Mouse (Mus musculus): ENCODE results near the gene Ubxn6. TPM values are rescaled to one million over a fixed set of nuclear protein-coding genes. Genes with fewer than 3 reads are reported as not detected.

Gene Ubxn6
- polyA plus RNA-seq, 1 experiment from 2014 or later: 38.8 TPM

DNA sequence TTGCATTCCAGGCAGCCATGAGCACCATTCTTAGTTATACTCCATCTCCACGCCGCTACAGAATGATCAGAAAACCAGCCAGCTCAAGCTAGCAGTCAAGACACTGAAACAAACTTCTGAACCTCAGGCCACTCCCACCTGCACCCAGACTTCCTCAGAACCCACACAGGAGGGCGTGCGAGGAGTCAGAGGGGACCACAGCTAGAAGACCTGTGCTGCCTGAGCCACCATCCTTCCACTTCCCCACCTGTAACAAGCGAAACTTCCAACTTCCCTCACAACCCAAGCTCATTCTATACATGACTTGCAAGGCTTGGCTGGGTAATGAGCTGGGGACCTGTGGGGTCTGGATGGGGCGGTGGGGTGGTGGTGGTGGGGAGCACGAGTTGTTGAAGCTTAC lies 42.0 kb downstream of the Ubxn6 start:
- Histone ChIP-seq H3K27ac (ENCODE audit: low read length) (no peak overlapping the region), H3K9ac (ENCODE audit: low read length) (0 out of 2 replicates have a peak overlapping the region, but pooled peaks have one; percentile 6), H3K27me3 (ENCODE audit: control insufficient read depth, insufficient read depth, low read depth, low read length) (no peaks in the 10 kb centered on the region), H3K9me3 (ENCODE audit: control insufficient read depth, low read length) (no peaks in the 10 kb centered on the region), H3K36me3 (ENCODE audit: control insufficient read depth, insufficient read depth, low read length) (peaks cover 2% of the 10 kb centered on the region; the same call in 1 of the 2 replicates), H3K4me3 (ENCODE audit: low read length) (no peak overlapping the region), H3K4me1 (replicated peaks; ENCODE audit: control insufficient read depth, insufficient read depth, low read length) (peaks cover 23% of the 10 kb centered on the region), H3K4me2 (ENCODE audit: low read depth, low read length) (no peak overlapping the region)
- ATAC-seq (ENCODE audit: low read depth): no peak
- WGBS: 61% methylated on average over 7 of the region's 7 CpGs

DNA sequence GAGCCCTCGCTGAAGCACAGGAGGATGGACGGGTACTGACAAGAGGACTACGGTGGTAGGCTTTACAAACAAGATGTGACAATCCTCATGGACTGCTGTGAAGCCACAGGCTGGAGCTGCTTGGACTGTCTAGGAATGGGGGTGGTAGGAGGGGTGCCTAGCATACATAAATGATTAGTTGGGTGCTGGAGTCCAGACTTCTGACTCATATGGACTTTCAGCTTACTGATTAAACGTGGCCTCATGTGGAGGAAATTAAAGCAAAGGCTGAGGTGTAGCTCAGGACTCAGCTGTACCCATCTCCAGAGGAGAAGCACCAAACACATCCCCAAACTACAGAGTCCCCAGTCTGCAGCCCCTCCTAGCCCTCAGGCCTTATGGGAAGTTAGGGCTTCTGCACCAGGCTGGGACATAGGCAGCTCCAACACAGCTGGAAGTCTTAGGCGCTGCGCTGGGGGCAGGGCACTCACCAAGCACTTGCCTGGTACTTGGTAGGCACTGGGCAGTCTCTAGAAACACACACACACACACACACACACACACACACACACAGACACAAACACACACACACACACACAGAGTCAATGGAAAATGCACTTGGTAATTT lies 42.6 kb downstream of the Ubxn6 start:
- Histone ChIP-seq H3K27ac (ENCODE audit: low read length) (no peak overlapping the region), H3K36me3 (ENCODE audit: control insufficient read depth, insufficient read depth, low read length) (peaks cover 2% of the 10 kb centered on the region; the same call in 1 of the 2 replicates), H3K9me3 (ENCODE audit: control insufficient read depth, low read length) (no peaks in the 10 kb centered on the region), H3K4me1 (replicated peaks; ENCODE audit: control insufficient read depth, insufficient read depth, low read length) (peaks cover 23% of the 10 kb centered on the region), H3K4me3 (ENCODE audit: low read length) (no peak overlapping the region), H3K9ac (ENCODE audit: low read length) (no peak overlapping the region), H3K27me3 (ENCODE audit: control insufficient read depth, insufficient read depth, low read depth, low read length) (no peaks in the 10 kb centered on the region), H3K4me2 (ENCODE audit: low read depth, low read length) (no peak overlapping the region)
- ATAC-seq (ENCODE audit: low read depth): no peak
- 72% methylated on average over 6 of the region's 6 CpGs for WGBS

DNA sequence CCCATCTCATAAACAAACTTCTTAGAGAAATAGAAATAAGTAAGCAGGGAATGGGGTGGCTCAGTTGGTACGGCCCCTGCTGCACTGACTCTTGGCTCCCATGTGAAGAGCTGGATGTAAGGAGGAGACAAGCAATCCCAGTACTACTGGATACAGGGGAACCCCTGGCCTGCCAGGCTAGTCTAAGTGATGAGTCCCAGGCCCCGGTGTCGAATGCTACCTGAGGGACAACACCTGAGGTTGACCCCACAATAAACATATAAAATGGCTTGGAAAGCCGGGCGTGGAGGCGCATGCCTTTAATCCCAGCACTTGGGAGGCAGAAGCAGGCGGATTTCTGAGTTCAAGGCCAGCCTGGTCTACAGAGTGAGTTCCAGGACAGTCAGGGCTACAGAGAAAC lies 43.4 kb downstream of the Ubxn6 start:
- Histone ChIP-seq H3K9ac (ENCODE audit: low read length) (no peak overlapping the region), H3K4me3 (ENCODE audit: low read length) (no peak overlapping the region), H3K36me3 (ENCODE audit: control insufficient read depth, insufficient read depth, low read length) (peaks cover 2% of the 10 kb centered on the region; the same call in 1 of the 2 replicates), H3K4me2 (ENCODE audit: low read depth, low read length) (no peak overlapping the region), H3K9me3 (ENCODE audit: control insufficient read depth, low read length) (no peaks in the 10 kb centered on the region), H3K27me3 (ENCODE audit: control insufficient read depth, insufficient read depth, low read depth, low read length) (no peaks in the 10 kb centered on the region), H3K27ac (ENCODE audit: low read length) (no peak overlapping the region), H3K4me1 (replicated peaks; ENCODE audit: control insufficient read depth, insufficient read depth, low read length) (peaks cover 20% of the 10 kb centered on the region)
- 88% methylated on average over 7 of the region's 7 CpGs for WGBS
- no peak for ATAC-seq (ENCODE audit: low read depth)

DNA sequence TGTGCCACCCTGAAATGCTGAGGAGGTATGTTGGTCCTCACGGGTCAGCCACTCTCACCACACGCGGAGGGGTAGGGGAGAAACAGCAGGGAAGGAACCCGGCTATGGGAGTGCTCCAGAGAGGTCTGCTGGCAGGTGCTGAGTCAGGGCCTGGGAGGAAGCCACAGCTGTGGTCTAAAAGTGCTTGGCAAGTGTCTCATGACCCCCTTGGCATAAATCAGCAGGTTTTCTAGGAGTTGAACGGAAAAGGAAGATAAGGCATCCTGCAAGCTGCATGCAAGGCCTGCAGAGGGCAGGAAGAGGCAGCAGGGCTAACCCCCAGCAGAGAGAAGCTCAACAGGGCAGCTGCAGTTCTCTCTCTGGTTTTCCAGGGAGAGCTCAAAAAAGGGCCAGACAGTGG lies 43.9 kb downstream of the Ubxn6 start:
- H3K4me2 ChIP-seq (ENCODE audit: low read depth, low read length): no peak overlapping the region
- WGBS: 37% methylated on average over 5 of the region's 5 CpGs
- no peak overlapping the region for H3K9ac ChIP-seq (ENCODE audit: low read length)
- no peak overlapping the region for H3K4me3 ChIP-seq (ENCODE audit: low read length)
- no peak for ATAC-seq (ENCODE audit: low read depth)
- peaks cover 2% of the 10 kb centered on the region; the same call in 1 of the 2 replicates for H3K36me3 ChIP-seq (ENCODE audit: control insufficient read depth, insufficient read depth, low read length)
- no peaks in the 10 kb centered on the region for H3K27me3 ChIP-seq (ENCODE audit: control insufficient read depth, insufficient read depth, low read depth, low read length)
- peaks cover 20% of the 10 kb centered on the region for H3K4me1 ChIP-seq (replicated peaks; ENCODE audit: control insufficient read depth, insufficient read depth, low read length)
- H3K9me3 ChIP-seq (ENCODE audit: control insufficient read depth, low read length): no peaks in the 10 kb centered on the region
- H3K27ac ChIP-seq (ENCODE audit: low read length): no peak overlapping the region

DNA sequence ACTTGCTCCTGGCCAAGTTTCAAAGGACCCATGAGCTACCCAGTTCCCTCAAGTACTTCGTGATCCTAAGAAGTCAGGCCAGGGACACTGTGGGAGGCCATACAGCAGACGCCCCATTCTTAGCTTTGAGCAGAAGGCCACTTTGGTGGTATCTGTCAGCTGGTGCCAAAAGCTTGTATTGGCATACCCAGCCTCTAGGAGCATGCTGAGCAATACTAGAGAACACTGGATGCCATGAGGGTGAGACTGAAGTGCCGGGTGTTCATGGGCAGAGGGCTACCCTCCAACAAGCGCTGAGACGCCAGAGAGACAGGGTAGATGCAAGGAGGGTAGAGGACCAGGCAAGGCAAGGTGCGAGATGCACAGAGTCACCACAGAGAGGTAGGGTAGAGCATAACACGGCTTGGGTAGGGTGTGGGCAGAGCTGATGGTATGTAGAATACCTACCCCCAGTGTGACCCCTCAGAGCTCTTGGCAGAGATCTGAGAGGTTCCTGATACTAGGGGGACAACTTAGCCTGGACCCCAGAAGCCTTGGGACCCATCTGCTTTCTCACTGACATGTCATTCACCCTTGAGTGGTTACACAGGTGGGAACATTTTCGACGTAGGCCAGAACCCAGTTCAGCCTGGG lies 44.5 kb downstream of the Ubxn6 start:
- Histone ChIP-seq H3K9me3 (ENCODE audit: control insufficient read depth, low read length) (no peaks in the 10 kb centered on the region), H3K27ac (ENCODE audit: low read length) (no peak overlapping the region), H3K4me1 (replicated peaks; ENCODE audit: control insufficient read depth, insufficient read depth, low read length) (peaks cover 17% of the 10 kb centered on the region), H3K4me2 (ENCODE audit: low read depth, low read length) (no peak overlapping the region), H3K27me3 (ENCODE audit: control insufficient read depth, insufficient read depth, low read depth, low read length) (no peaks in the 10 kb centered on the region), H3K4me3 (ENCODE audit: low read length) (no peak overlapping the region), H3K36me3 (ENCODE audit: control insufficient read depth, insufficient read depth, low read length) (peaks cover 2% of the 10 kb centered on the region; the same call in 1 of the 2 replicates), H3K9ac (ENCODE audit: low read length) (no peak overlapping the region)
- WGBS: 82% methylated on average over 9 of the region's 9 CpGs
- ATAC-seq (ENCODE audit: low read depth): no peak

DNA sequence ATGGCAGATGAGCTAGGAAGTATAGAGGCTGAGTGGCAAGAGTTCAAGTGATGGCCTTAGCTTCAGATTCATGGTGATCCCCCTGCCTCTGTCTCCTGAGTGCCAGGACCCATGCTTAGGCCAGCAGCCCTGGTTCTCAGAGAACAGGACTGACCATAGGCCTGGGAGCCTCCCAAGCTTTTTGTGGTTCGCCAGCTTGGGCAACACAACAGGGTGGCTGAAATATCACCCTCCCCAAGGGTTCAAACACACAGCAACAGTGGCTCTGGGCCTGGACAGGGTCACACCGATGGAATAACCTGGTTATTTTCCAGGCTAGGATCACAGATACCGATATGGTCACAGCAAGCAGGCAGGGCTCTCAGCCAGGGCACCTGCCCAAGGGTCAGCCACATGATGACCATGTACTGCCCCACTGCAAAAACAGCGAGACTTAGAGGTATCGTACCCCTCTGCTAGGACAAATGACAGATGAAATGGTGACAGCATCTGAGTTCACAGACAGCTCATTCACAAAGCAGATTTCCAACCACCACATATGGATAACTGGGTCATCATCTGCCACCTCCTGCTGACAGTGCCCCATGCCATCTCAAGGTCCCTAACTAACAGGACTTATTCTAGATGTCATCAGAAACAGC lies 46.9 kb downstream of the Ubxn6 start:
- no peak for ATAC-seq (ENCODE audit: low read depth)
- peaks cover 2% of the 10 kb centered on the region; the same call in 1 of the 2 replicates for H3K36me3 ChIP-seq (ENCODE audit: control insufficient read depth, insufficient read depth, low read length)
- H3K4me1 ChIP-seq (replicated peaks; ENCODE audit: control insufficient read depth, insufficient read depth, low read length): peaks cover 8% of the 10 kb centered on the region; the same call in 1 of the 2 replicates
- no peaks in the 10 kb centered on the region for H3K27me3 ChIP-seq (ENCODE audit: control insufficient read depth, insufficient read depth, low read depth, low read length)
- no peak overlapping the region for H3K4me2 ChIP-seq (ENCODE audit: low read depth, low read length)
- H3K27ac ChIP-seq (ENCODE audit: low read length): no peak overlapping the region
- no peak overlapping the region for H3K4me3 ChIP-seq (ENCODE audit: low read length)
- 86% methylated on average over 5 of the region's 5 CpGs for WGBS
- no peak overlapping the region for H3K9ac ChIP-seq (ENCODE audit: low read length)
- no peaks in the 10 kb centered on the region for H3K9me3 ChIP-seq (ENCODE audit: control insufficient read depth, low read length)

DNA sequence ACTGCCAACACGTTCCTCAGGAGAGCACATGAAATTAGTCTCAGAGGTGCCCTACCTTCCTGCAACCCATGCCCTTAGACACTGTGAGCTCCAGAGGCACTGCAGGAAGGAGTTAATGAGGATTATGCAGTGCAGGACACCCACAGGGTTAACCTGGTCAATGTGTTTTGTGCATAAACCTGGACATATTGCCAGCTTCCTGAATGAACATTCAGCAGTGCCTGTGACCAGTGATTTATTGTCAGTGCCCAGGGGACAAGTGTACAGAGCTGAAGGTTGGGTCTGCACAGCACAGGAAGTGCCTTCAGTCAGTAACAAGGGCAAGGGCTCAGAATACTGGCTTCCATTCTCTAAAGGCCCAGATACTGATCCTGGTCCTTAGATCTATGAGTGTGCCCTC lies 47.9 kb downstream of the Ubxn6 start:
- Histone ChIP-seq H3K4me3 (ENCODE audit: low read length) (no peak overlapping the region), H3K9me3 (ENCODE audit: control insufficient read depth, low read length) (no peaks in the 10 kb centered on the region), H3K4me2 (ENCODE audit: low read depth, low read length) (no peak overlapping the region), H3K27ac (ENCODE audit: low read length) (no peak overlapping the region), H3K9ac (ENCODE audit: low read length) (no peak overlapping the region), H3K4me1 (replicated peaks; ENCODE audit: control insufficient read depth, insufficient read depth, low read length) (no peaks in the 10 kb centered on the region), H3K36me3 (ENCODE audit: control insufficient read depth, insufficient read depth, low read length) (peaks cover 2% of the 10 kb centered on the region; the same call in 1 of the 2 replicates), H3K27me3 (ENCODE audit: control insufficient read depth, insufficient read depth, low read depth, low read length) (no peaks in the 10 kb centered on the region)
- WGBS: 73% methylated on average over 1 of the region's 1 CpGs
- ATAC-seq (ENCODE audit: low read depth): no peak

DNA sequence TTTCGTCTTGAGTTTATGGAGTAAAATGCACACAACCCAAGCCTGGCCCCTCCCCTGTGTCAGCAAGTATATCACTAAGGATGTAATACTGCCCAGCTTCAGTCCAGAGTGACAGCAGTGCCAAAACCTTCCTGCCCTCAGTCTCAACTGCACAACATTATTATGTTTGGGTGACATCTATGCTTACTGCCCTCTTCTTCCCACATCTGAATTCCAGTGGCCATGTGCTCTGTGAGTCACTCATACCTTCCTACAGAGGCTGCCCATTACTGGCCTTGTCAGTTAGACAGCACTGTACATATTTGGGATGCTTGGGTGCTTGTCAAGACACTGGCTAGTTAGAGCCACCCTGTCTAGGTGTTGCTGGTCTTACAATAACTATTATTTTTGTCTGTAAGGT lies 48.5 kb downstream of the Ubxn6 start:
- Histone ChIP-seq H3K36me3 (ENCODE audit: control insufficient read depth, insufficient read depth, low read length) (peaks cover 2% of the 10 kb centered on the region; the same call in 1 of the 2 replicates), H3K4me3 (ENCODE audit: low read length) (no peak overlapping the region), H3K4me1 (replicated peaks; ENCODE audit: control insufficient read depth, insufficient read depth, low read length) (no peaks in the 10 kb centered on the region), H3K9ac (ENCODE audit: low read length) (no peak overlapping the region), H3K27me3 (ENCODE audit: control insufficient read depth, insufficient read depth, low read depth, low read length) (no peaks in the 10 kb centered on the region), H3K9me3 (ENCODE audit: control insufficient read depth, low read length) (no peaks in the 10 kb centered on the region), H3K27ac (ENCODE audit: low read length) (no peak overlapping the region), H3K4me2 (ENCODE audit: low read depth, low read length) (no peak overlapping the region)
- 75% methylated on average over 1 of the region's 1 CpGs for WGBS
- ATAC-seq (ENCODE audit: low read depth): no peak

DNA sequence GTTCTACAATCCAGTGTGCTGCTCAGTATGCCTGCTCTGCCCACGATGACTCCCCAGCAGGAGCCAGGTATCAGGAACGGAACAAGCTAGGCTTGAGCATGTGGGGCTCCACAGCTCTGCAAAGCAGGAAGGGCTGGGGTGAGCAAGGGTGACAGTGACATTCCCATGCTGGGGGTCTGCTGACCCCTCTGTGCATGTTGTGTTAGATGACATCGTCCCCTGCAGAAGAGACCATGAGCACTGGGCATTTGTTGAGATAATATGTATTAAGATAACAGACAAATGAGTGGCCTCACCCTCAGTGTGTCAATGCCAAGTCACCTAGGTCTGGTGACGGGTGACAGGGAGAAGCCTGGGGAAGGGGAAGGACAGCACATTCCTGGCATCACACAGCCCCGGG lies 49.9 kb downstream of the Ubxn6 start:
- Histone ChIP-seq H3K4me3 (ENCODE audit: low read length) (no peak overlapping the region), H3K9me3 (ENCODE audit: control insufficient read depth, low read length) (no peaks in the 10 kb centered on the region), H3K36me3 (ENCODE audit: control insufficient read depth, insufficient read depth, low read length) (peaks cover 2% of the 10 kb centered on the region), H3K27ac (ENCODE audit: low read length) (no peak overlapping the region), H3K4me1 (replicated peaks; ENCODE audit: control insufficient read depth, insufficient read depth, low read length) (no peaks in the 10 kb centered on the region), H3K27me3 (ENCODE audit: control insufficient read depth, insufficient read depth, low read depth, low read length) (no peaks in the 10 kb centered on the region), H3K9ac (ENCODE audit: low read length) (no peak overlapping the region), H3K4me2 (ENCODE audit: low read depth, low read length) (no peak overlapping the region)
- no peak for ATAC-seq (ENCODE audit: low read depth)
- 58% methylated on average over 5 of the region's 5 CpGs for WGBS

All from lung, embryonic 16.5 days (tissue).